Mouse (Mus musculus): ENCODE data around the gene Cables2.

The Cables2 gene

GRCm38 (mm10) chr2:180262891-180263290 lies 10.4 kb downstream of the Cables2 start:
- TF ChIP-seq GATA4 (IDR thresholded peaks at IDR 0.05; ENCODE audit: insufficient replicate concordance, low read length) = no peak

GRCm38 (mm10) chr2:180262441-180262840 lies 10.9 kb downstream of the Cables2 start:
- TF ChIP-seq GATA4 (IDR thresholded peaks at IDR 0.05; ENCODE audit: insufficient replicate concordance, low read length) = no peak

- no peak for TF ChIP-seq GATA4 (IDR thresholded peaks at IDR 0.05; ENCODE audit: insufficient replicate concordance, low read length)
These were observed 11.4 kb downstream of the Cables2 start for GRCm38 (mm10) chr2:180261901-180262300.

- TF ChIP-seq GATA4 (IDR thresholded peaks at IDR 0.05; ENCODE audit: insufficient replicate concordance, low read length) = no peak
These were observed 12.5 kb downstream of the Cables2 start for GRCm38 (mm10) chr2:180260610-180261480.

- no peak for TF ChIP-seq GATA4 (IDR thresholded peaks at IDR 0.05; ENCODE audit: insufficient replicate concordance, low read length)
These were observed 15.1 kb downstream of the Cables2 start for GRCm38 (mm10) chr2:180257963-180258865.

GRCm38 (mm10) chr2:180257001-180257521 lies 16.2 kb downstream of the Cables2 start, which contains the start of gene Rps21:
Rps21 (plus strand) TSS chr2:180257377.
- TF ChIP-seq GATA4 (IDR thresholded peaks at IDR 0.05; ENCODE audit: insufficient replicate concordance, low read length) = no peak

- TF ChIP-seq GATA4 (IDR thresholded peaks at IDR 0.05; ENCODE audit: insufficient replicate concordance, low read length) = no peak; the same call in 1 of the 2 replicates
These were observed 16.8 kb downstream of the Cables2 start for GRCm38 (mm10) chr2:180256296-180257000.

GRCm38 (mm10) chr2:180255701-180256100 lies 17.6 kb downstream of the Cables2 start:
- TF ChIP-seq GATA4 (IDR thresholded peaks at IDR 0.05; ENCODE audit: insufficient replicate concordance, low read length) = no peak

- no peak for TF ChIP-seq GATA4 (IDR thresholded peaks at IDR 0.05; ENCODE audit: insufficient replicate concordance, low read length)
These were observed 18.7 kb downstream of the Cables2 start for GRCm38 (mm10) chr2:180254436-180255209.

- no peak for TF ChIP-seq GATA4 (IDR thresholded peaks at IDR 0.05; ENCODE audit: insufficient replicate concordance, low read length)
These were observed 21.5 kb downstream of the Cables2 start for GRCm38 (mm10) chr2:180251838-180252237.

- no peak for TF ChIP-seq GATA4 (IDR thresholded peaks at IDR 0.05; ENCODE audit: insufficient replicate concordance, low read length)
These were observed 22.2 kb downstream of the Cables2 start for GRCm38 (mm10) chr2:180250930-180251611.

- TF ChIP-seq GATA4 (IDR thresholded peaks at IDR 0.05; ENCODE audit: insufficient replicate concordance, low read length) = no peak
These were observed 24.2 kb downstream of the Cables2 start for GRCm38 (mm10) chr2:180248947-180249660.

GRCm38 (mm10) chr2:180247916-180248315 lies 25.4 kb downstream of the Cables2 start:
- no peak for TF ChIP-seq GATA4 (IDR thresholded peaks at IDR 0.05; ENCODE audit: insufficient replicate concordance, low read length)
